Mouse (Mus musculus): ENCODE results near the gene Rpl14.

Rpl14 gene

DNA sequence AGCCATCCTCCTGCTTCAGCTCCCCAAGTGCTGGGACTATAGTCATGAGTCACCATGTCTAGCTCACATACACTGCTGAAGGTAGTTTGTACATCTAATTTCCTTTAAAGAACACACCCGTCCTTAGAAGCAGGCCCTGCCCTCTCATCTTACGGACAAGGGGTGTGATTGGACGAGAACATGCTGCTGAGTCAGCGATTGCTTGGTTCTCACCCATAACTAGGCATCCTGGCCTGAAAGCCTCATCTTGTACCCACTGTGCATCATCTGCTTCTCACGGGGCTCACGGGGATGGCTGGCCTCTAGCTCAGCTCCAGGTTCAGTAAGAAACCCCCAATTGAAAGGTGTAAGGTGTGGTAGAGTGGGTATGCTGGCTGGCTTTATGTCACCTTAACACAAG is 42.8 kb downstream of the Rpl14 start:
- DNase-seq, result no peak

DNA sequence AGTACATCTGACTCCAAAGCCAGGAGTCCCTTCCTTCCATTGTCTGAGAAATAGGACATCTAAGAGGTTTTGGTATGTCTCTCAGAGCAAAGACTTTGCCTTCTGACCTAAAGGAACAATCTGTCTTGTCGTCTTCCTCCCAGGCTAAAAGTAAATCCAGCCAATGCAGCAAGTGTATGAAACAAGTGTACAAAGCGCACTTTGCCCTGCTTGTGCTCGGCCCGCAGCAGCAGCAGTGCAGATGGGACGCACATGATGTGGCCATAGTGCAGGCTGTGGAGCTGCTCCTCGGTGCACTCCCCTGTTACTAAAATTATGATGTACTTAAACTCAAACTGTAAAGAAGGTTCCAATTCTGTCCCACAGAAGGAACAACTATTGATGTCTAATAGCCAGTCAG is 46.9 kb downstream of the Rpl14 start:
- no peak for DNase-seq

DNA sequence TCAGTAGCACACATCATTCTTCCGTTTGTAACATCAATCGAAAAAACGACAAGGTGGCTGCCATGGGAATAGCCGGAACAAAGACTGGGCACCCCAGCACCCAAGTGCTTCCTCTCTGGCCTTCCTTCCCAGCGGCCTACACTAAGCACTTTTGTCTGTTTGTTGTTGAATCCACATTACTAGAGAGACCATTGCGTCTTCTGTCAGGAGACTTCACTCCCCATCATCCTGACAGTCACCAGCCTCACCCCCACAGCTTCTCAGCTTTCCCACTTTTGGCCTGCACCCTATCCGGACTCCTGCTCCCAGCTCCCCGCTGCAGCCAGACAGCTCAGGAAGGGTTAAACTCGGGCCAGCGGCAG is 48.1 kb downstream of the Rpl14 start:
- no peak for DNase-seq

DNA sequence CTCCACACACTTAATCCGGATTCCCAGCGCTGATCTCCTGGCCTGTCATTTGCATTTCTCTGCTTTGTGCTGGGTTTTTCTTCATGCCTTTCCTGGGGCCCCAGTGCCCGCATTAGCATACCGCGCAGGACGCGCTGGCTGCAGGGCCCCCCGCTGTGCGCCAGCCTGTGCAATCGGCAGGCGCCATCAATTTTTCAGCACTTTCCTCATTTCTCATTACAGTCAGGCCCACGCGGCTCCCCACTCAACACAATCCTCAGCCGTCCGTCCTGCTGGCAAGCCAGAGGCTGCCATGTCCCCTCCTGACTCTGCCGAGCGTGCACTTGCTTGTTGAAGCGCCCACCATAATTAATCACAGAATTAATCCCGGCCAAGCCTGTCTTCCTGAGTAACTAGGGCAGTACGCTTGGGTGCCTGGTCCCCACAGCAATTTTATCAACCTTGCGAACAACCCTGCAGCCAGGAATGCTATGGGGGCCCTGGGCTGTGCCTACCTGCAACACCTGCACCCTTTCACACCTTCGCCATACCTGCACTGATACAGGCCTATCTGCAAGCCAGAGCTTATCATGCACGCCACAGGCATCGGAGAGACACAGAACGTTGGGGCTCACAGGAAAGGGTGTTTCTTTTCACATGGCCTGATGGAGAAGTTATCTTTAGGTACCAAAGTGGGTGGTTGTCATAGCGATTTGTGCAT is 48.6 kb downstream of the Rpl14 start:
- DNase-seq, result peak; percentile 71 to 83

DNA sequence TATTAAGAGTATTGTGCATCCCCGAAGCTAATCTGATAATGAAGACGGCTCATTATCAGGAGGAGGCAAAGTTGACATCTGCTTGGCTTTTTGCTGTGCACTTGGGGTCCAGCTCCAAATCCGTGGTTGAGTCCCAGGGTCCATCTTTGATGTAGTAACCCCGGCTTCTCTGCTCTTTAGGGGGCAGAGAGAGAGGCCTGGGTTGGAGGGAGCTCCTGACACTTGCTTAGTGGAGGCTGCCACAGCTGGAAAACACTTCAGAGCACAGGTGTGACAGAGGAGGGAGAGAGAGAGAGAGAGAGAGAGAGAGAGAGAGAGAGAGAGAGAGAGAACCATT is 49.1 kb downstream of the Rpl14 start:
- no peak for DNase-seq
